Mouse (Mus musculus): ENCODE results near the gene Hmx1.

Gene Hmx1

DNA sequence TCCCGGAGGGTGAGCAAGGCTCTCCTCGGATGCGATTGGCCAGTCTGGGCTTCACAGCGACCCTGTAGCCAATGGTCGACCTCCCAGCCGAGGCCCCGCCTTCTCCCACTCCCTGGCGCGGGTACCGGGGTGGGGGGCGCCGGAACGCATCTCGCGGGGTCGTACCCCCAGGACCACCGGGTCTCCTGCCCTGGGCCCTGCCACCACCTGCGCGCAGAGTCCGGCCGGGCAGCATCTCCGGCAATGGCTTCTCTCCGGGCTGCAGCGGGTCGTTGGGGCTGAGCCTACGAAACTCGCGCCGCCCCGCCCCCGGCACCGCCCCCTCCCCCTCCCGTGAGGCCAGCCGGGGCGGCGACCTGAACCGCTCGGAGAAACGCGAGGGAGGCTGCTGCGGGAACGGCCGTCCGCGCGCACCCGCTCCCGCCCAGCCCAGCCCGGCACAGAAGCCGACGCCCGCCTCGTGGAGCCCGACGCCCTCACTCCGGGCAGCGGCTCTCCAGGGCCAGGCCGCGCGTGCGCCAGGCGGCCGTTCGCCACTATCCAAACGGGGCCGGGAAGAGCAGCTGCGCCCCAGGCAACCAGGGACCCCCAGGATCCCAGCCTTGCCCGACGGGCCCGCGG, at the start of gene Hmx1:
Gene Hmx1, plus strand, starts transcription at position 618 of the 621 bp plus-strand sequence.
- DNase-seq (ENCODE audit: low read depth, low spot score) = no peak

DNA sequence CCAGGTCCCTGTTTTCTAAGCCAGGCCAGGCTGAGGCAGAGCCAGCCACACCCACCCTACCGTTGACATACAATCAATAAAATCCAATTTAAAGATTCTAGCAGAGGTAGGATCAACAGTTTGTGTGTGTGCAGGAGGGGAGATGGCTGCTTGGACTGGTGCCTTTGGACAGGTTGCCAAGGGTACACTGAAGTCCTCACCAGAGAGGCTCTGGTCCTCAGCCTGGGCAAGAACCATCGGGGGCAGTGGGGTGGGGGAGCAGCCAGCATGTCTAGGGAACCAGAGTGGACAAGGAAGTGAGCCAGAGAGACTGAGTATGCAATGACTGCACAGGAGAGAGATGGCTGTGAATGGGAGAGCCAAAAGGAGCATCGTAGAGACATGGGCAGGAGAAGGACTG, 43.8 kb upstream of the Hmx1 start:
- no peak for DNase-seq (ENCODE audit: low read depth, low spot score)

DNA sequence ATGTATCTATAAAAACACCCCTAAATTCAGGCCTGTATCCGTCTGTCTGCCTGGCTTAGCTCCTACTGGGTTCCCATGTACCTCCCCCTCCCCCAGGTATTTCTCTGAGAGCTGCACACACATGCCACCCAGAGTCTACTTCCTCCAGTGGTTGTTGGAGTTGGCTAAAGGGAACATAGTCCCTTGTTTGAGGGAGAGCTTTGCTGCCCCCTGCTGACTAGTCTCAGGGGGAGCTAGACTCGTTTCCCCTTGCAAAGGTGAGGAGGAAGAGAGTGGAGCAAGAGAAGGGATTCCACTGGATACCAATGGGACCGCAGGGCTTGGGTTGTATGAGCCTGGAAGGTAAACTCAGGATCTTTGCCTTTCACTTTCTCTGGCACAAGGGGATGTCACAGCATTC, 40.1 kb upstream of the Hmx1 start:
- DNase-seq (ENCODE audit: low read depth, low spot score) = peak; percentile 58

DNA sequence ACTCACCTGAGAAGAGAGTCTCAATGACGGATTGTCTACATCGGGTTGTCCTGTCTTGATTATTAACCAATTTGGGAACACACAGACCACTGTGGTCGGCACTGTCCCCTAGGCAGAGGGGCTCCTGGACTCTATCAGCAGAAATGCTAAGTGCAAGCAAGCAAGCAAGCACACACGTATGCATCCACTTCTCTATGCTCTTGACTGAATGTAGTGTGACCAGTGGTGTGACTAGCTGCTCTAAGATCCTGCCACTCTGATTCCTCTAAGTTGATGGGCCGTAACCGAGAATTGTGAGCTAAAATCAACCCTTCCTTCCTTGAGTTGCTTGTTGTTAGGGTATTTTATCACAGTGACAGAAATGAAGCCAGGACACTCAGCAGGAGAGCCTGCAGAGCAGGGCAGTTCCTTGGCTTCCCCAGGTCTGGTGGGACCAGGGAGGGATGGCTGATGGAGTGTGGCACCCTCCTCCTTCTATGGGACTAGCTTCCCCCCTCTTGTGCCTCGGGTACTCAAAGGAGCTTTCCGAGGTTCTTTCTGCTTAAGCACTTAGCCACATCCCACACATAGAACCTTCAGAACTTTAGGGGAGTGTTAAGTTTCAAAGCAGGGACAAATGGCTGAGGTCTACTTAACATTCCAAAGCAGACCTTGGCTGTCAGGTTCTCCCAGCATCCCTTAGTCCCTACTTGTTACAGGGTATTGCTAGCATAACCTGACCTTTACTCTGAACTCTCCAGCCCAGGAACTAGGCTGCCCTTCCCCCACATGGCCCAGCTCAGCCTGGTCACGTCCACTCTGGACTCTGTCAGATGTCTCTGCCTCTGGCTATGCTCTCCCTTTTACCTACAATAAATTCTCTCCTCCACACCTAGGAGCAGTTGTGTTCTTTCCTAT, 31.1 kb upstream of the Hmx1 start:
- no peak for DNase-seq (ENCODE audit: low read depth, low spot score)

DNA sequence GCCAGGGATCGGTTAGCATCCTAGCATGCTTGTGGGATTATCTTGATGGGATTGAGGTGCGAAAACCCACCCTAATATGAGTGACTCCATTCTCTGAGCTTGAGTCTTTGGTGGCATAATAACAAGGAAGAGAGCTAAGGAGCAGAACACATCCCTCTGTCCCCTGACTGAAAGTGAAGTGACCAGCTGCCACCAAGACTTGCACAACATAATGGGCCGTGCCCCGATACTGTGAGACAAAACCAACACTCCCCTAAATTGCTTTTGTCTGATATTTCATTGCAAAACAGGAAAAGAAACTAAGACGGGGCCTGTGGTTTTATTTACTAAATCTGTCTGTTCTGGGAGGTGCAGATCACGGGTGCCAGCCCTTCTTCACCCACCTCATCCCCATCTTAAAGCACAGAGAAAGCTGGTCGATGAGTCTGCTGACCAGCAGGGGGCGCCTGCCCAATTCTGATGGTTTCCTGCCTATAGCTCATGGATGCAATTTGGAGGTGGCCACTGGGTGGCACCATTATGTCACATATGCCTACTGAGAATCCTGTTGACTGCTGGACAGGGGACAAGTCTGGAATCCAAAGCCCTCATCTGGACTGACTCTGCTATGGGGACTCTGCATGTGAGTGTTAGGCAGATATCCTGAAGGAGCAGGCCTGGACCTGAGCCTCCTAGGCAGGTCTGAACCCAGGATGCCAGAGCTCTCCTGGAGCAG, 27.2 kb upstream of the Hmx1 start:
- DNase-seq (ENCODE audit: low read depth, low spot score) = peak; percentile 72

DNA sequence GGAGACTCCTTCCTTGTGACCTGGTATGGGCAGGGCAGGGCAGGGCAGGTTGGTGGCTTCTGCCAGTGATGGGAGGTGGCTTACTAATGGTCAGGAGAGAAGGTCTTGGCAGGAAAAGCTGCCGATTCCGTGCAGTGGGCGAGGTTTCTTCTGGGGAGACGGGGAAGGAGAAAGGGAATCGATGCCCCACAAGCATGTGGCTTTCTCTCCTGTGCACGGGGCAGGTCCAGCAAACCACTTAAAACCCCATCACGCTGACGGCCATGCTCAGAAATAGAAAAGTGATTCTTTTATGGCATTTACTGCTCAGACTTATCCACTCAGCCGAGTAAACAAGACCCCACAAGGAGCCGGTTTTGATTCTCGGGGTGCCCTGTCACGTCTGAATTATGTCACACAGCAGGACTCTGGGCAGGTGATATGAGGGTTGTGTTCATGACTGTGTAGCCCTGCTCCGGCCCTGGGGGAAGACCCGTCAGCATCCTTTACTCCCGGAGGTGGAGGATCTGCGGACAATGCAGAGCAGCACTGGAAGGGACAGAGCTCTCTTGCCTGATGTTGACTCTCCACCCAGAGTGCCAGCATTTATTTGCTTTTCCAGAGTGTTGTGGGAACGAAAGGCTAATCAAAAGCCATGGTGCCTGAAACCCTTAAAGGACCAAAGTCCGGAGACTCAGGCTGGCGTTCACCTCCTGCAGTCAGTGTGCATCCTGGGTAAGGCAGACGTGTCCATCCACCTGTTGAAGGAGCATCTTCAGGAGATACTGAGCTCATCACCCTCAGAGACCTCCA, 22.5 kb upstream of the Hmx1 start:
- no peak for DNase-seq (ENCODE audit: low read depth, low spot score)

DNA sequence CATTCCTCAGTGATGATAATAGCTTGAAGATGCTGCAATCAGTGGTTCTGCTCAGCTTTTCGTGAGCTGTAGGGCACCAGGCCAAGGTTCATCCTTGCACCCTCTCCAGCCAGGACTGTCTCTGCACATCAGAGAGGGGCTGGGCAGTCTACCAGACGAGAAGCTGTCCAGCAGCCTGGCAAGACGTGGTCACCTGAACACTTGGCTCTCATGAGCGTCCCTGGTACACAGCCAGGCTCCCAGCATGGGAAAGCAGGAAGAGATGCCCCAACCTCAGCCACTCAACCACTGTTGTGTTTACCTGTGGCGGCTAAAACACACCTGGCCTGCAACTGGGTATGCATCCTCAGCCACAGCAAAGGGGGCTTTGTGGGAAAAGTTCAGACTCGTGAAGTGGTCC, 20.0 kb upstream of the Hmx1 start:
- DNase-seq (ENCODE audit: low read depth, low spot score) = no peak

DNA sequence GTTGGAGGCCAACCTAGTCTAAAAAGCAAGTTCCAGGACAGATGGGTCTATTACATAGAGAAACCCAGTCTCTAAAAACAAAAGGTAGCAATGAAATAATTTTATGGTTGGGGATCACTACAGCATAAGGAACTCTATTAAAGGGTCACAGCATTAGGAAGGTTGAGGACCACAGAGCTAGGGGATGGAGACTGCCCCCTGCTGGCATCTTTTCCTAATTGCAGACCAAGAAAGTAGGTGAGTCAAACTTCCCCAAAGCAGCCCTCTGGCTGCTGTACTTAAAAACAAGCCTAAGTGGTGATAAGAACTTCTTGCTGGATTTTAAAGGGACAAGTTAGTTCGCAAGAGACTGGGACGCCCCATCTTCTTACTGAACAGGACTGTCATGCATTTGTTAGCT, 9.8 kb upstream of the Hmx1 start:
- DNase-seq (ENCODE audit: low read depth, low spot score) = no peak

DNA sequence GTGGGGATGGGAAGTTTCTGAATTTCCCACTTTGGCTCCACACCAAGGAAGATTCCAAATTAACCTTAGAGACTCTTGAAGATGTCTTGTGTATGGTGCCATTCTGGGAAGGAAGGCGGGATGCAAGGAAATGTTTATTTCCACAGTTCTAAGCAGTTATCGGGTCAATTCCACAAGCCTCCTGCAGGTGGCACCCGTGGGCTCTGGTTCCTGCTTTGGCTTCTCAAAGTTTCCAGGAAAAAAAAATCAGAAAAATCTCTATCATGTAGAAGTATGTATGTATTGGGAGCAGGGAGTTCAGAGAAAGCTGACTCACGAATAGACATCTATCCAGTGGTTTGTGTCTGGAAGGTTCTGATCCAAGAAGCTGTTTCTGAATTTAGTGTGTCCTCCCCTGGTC, 9.1 kb upstream of the Hmx1 start:
- no peak for DNase-seq (ENCODE audit: low read depth, low spot score)

DNA sequence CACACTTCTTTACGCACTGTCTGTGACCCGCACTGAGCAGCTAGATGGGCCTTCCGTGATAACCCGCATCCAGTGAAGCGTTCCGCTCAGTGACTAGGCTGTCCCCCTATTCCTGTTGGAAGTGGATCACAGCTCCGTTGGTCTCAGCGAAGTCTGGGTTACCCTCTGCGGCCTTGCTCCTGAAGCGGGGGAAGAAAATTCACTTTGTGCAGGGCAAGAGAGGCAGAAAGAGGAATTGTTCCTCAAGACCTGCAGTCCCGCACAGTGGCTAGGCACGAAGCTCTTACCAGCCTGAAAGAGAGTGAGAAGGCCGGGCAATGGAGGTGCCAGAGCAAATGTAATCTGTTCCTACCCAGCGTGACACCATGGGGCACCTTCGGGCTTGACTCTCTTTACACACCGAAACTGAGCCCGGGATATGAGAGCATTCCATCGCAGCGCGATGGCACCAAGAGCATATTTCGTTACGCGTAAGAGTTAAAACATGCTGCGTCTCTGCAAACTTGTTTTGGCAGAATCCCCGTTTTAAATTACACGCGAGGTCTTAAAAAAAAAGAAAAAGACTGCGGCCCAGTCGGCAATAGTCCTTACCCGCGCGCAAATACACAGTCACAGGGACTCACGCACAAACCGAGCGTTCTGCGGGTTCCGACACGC, 946 bp upstream of the Hmx1 start:
- no peak for DNase-seq (ENCODE audit: low read depth, low spot score)

DNA sequence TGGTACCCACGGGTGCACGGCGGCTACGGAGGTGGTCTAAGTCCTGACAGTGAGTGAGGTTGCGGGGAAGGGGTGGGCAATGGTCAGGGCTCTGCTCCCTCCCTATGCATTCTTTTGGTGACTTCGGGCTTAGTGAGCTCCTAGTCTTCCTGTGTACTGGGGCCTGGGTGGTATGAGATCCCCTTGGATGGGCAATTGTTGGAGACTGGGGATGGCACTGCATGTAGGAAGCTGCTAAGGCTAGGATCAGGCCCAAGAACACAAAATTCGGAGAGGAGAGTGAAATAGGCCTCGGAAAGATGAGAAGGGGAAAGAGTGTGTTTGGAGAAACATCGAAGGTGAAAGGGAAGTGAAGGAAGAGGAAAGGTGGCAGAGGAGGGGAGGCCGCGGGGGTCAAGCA, 533 bp downstream of the Hmx1 start:
- DNase-seq (ENCODE audit: low read depth, low spot score) = no peak

DNA sequence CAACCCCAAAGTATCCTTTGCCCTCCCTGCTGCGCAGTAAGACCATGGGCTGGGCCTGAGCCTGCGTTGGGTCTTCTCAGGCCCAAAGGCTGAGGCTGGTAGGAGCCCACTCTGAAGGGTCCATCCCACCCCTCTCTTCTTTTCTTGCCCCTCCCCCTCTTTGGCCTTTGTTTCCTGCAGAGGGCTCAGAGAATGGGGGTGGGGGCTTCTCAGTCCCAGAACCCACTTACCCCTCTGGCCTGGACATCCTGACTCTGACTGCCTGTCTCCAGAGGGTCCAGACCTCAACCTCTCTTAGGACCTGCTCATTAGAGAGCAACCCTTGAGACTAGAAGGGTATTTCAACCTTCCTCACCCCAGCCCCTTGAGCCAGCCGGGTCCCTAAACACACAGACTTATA, 1.0 kb downstream of the Hmx1 start:
- DNase-seq (ENCODE audit: low read depth, low spot score) = no peak

DNA sequence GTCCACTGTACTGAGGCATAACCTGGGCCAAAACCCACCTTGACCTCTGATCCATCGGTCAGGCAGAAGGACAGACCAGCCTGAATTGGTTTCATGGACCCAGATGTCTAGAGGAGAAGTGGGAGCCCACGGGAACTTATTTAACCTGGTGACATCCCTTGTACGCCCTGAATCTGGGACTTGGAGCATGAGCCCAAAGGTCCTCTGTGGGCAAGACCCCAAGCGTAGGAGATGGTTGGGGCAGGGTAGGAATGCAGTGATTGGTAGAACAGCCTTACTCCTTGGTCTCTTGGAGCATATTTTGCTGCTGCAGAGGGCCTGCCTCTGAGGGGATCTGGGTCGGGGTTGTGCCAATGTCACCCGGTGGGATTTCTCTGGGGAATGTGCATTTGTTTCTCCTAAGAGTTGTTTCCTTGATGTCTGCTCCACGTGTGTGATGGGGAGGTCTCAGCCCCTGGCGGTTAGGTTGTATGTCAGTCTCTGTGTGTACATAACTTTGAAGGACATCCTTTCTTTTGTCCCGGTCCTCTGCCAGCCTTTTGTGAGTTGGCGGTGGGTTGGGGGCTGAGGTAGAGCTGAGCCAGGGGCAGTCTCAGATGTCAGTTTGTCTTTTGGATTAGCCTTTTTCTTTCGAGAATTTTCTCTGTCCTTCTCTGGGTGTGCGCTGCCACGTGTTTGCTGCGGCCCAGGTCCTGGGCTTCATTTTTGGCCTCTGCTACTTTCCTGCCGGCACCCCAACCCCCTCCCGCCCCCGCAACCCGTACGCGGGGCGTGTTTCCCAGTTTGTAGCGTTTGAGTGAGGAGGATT, 2.1 kb downstream of the Hmx1 start:
- no peak for DNase-seq (ENCODE audit: low read depth, low spot score)

DNA sequence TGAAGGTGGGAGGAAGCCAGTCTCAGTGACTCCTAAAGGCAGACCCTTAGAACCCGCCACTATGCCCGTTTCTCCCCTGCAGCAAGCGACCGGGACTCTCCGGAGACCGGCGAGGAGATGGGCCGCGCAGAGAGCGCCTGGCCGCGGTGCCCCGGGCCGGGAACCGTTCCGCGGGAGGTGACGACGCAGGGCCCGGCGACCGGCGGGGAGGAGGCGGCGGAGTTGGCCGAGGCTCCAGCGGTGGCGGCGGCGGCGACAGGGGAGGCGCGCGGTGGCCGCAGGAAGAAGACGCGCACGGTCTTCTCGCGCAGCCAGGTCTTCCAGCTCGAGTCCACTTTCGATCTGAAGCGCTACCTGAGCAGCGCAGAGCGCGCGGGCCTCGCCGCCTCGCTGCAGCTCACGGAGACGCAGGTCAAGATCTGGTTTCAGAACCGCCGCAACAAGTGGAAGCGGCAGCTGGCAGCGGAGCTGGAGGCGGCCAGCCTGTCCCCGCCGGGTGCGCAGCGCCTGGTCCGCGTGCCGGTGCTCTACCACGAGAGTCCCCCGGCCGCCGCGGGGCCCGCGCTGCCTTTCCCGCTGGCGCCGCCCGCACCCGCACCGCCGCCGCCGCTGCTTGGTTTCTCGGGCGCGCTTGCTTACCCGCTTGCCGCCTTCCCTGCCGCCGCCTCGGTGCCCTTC, 2.9 kb downstream of the Hmx1 start:
- DNase-seq (ENCODE audit: low read depth, low spot score) = no peak

DNA sequence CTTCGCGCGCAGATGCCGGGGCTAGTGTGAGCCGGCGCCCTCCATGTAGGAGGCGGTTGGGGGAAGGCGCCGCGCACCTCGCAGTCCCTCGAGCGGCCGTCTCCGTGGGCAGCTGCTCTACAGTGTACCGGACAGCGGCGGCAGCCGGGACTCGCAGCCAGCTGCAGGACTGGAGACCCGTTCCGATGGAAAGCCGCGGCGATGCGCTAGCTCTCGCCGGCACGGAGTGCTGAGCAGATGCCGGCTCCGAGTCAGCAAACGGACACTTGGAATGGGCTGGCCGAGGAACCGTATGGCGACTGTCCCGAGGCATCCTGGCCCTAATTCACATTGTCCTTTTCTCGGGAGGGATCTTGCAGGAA, 3.4 kb downstream of the Hmx1 start:
- no peak for DNase-seq (ENCODE audit: low read depth, low spot score)

DNA sequence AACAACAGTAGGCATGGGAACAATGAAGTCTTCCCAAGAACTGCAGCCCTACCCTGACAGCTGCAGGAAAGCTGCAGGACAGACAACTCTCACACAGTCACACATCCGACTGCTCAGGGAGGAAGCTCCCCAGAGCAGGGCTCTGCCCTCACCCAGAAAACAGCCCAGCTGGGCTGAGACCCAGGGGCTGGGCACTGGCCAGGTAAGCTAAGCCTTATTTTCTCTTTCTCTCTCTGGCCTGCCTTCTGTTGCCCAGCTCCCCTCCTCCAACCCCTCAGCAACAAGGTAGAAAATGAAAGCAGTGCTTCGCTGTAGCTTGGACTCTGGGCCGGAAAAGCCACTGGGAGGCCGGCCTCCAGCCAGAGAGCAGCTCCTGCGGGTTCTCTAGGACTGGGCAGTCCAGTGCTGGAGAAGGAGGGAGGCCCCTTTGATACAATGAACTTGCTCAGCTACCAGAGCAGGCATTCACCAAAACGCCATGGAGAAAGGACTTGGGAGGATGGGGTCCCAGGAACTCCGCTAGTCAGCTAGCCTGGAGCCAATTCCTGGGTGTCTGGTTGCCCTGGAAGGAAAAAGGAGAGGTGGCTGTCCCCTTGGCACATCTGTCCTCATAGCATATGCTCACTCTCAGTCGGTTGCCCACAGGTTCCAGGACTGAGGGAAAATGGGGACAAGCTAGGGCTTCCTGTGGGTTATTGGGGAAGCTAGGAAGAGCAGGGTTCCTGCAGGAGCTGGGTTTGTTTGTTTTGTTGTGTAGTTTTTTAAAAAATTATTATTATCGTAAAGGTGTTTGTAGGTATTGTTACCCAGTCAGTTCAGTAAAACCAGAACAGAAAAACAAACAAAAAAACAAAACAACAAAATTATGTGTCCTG, 6.9 kb downstream of the Hmx1 start:
- DNase-seq (ENCODE audit: low read depth, low spot score) = no peak

DNA sequence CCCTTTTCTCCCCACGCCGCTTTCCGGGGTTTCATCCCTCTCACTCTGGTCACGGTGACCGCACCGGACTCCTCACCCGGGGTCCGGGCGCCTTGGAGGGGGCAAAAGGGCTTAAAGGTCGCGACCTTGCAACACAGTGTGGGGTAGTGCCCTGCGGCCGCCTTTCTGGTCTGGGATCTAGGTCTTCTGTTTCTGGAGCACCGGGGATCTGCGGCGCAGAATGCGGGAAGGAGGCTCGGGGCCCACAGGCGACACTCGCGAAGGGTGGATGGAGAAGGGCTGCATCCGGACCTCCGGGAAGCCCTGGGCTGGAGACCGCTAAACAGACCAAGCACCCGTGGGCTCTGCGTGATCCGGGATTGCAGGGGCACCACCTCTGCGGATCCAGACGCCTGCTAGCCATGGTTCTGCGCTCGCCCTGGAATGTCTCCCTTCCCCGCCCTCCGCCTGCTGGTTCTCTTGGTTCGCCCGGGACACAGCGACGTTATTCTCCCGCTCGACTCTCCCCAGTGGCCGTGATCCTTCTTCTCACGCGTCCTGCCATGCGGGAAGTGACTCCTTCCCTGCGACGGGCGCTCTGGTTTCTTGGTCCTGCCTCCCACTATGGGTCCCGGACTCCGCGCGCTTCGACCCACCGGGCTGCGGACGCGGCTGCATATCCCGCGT, 8.2 kb downstream of the Hmx1 start:
- DNase-seq (ENCODE audit: low read depth, low spot score) = no peak

DNA sequence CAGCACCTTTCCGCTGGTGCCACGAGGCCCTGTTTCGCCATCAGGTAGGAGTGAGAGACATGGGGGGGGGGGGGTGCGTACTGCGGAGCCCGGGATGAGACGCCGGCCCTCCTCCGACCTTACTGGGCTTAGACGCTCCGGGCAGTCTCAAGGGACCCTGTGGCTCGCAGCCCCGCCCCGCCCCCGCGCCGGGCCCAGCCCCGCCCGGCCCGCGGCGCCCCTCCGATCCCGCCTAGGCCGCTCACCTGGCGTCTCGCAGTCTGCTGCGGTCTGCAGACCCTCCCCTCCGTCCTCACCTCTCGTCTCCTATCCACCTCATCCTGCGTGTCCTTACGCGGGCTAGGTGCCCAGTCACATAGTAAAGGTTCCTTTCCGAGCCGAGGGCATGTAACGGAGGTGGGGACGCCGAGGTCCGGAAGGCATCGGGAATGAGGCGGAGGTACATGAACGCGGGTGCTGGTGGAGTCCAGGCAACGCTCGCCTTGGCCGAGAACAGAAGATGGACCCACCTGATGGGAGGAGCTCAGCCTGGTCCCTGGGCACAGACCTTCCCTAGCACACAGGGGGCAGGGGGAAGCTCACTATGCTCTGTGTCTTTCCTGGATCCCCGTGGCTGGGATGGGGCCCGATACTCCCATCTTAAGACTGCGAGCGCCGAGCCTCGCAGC, 8.9 kb downstream of the Hmx1 start:
- DNase-seq (ENCODE audit: low read depth, low spot score) = no peak
